Mouse (Mus musculus): ENCODE data around the gene Zfp292. TPM values are rescaled to one million over a fixed set of nuclear protein-coding genes. Genes with fewer than 3 reads are reported as not detected.

The Zfp292 gene
- polyA plus RNA-seq (2012; rRNA removed) = 18.8 and 21.0 TPM in 2 replicates

GRCm38 (mm10) chr4:34882818-34883217 is at the start of gene Zfp292:
Gene Zfp292 (minus strand): TSS chr4:34882960.

GRCm38 (mm10) chr4:34893479-34893878 is 10.7 kb upstream of the Zfp292 start, which contains the start of gene Cga:
Gene Cga (plus strand): TSS chr4:34893779.

GRCm38 (mm10) chr4:34777677-34778527 is 104.9 kb downstream of the Zfp292 start, which contains the start of gene Smim8:
Gene Smim8 (minus strand): TSS chr4:34778423.

GRCm38 (mm10) chr4:34756163-34756562 is 126.6 kb downstream of the Zfp292 start, which contains the start of gene Gm136:
Gene Gm136 (minus strand): TSS chr4:34756263.

Other genes starting within 250 kb of the Zfp292 start
- gene Slc35a1, start 195.5 kb downstream of the Zfp292 start, polyA plus RNA-seq (2012; rRNA removed) = 24.9 and 26.3 TPM in 2 replicates
- 2.6 and 2.9 TPM in 2 replicates for gene Cfap206, start 152.8 kb downstream of the Zfp292 start, polyA plus RNA-seq (2012; rRNA removed)
- gene Gm136, start 126.7 kb downstream of the Zfp292 start, polyA plus RNA-seq (2012; rRNA removed) = 0.05 TPM in 1 of 2 replicates, not detected in the other
- 23.3 and 24.3 TPM in 2 replicates for gene Smim8, start 104.5 kb downstream of the Zfp292 start, polyA plus RNA-seq (2012; rRNA removed)
- gene Cga, start 10.8 kb upstream of the Zfp292 start, polyA plus RNA-seq (2012; rRNA removed) = 1.1 TPM in 1 of 2 replicates, not detected in the other